Mouse (Mus musculus) CD4-positive naive resting alpha-beta T cell, adult 76 days (primary cell): Measurements from ENCODE around the gene 4933427I04Rik. TPM values are rescaled to one million over a fixed set of nuclear protein-coding genes. Genes with fewer than 3 reads are reported as not detected.

Source experiments
- total RNA-seq: library from RNA; stranded (reverse); gene quantifications from one replicate; pipeline ENCODE4 v1.2.4, GENCODE M21; 2023

Gene 4933427I04Rik
- total RNA-seq = 0.26 TPM

DNA sequence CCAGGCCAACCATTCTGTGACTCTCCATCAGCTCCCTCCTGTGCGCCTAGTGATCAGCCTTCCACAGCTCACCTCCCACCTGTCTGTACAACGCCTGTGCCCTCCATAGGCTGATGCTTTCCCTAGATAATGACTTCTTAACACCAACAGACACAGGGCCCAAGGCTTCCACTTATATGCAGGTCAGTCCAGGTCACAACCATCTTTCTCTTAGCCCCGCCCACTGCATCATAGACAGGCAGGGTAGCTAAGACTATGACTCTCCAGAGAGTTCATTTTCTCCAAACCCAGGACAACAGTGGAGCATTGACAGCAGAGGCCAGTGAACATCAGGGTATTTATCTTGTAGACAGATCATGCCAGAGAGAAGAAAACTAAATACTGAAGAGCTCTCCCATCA lies at the start of gene 4933427I04Rik:
TSS of gene 4933427I04Rik (plus strand) at position 301 of the 400 bp plus-strand sequence.

DNA sequence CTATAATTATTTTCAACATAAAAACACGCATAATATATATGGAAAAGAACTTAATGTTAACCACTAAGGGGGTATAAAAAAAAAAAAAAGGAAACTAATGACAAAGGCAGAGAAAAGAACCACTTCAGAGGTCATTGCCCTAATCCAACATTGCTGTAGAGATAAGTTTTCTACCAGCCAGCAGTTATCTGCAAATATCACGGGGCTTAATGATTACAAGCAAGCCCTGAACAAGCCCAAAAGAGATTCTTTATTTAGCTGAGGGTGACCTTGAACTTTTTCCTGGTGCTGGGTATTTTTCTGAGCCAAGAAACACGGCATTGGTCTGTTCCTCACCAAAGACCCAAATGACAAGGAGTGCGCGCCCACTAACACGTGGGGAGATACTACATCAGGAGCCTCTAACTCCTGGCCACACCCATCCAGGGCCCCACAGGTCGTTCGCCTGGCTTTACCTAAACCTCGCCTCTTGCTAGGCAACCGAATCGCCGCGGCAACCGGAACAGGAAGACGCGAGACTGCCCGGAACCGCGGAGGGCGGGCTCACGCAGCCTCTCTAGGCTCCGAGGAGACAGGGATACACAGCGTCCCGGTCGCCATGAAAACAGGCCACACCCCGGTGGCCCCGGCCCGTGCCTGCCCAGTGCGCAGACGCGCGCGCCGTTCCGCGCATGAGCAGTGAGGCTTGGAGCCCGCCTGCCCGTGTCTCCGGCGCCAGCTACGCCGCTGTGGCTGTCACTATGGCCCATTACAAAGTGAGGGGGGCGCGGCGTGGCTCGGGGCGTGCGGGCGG lies 45.0 kb downstream of the 4933427I04Rik start, which contains the start of gene Mycbp:
TSS of gene Mycbp (plus strand) at position 500 of the 793 bp plus-strand sequence.

Other genes starting within 250 kb of the 4933427I04Rik start
- 691 TPM for gene Macf1, start 175.3 kb upstream of the 4933427I04Rik start, total RNA-seq
- 29.5 TPM for gene Ndufs5, start 141.5 kb upstream of the 4933427I04Rik start, total RNA-seq
- gene Akirin1, start 109.3 kb upstream of the 4933427I04Rik start, total RNA-seq = 47.5 TPM
- gene Rhbdl2, start 71.8 kb upstream of the 4933427I04Rik start, total RNA-seq = not detected
- 5.7 TPM for gene Mycbp, start 45.2 kb downstream of the 4933427I04Rik start, total RNA-seq
- 41.8 TPM for gene Rragc, start 57.8 kb downstream of the 4933427I04Rik start, total RNA-seq
- not detected for gene 4930535I16Rik, start 58.3 kb downstream of the 4933427I04Rik start, total RNA-seq